Mouse (Mus musculus) induced T-regulatory cell, adult 2 months (primary cell): Measurements from ENCODE around the gene Tfap2d.
A peak's percentile ranks its signal among the peaks of the same experiment; 100 is the strongest.

Experiments used
- DNase-seq: peaks from one replicate; pipeline ENCODE4 v3.0.0-alpha.2; 2012; ENCODE audit warnings: low read depth

Gene Tfap2d

GRCm38 (mm10) chr1:19102631-19103030 lies at the start of gene Tfap2d:
Tfap2d (plus strand) TSS chr1:19103022.
- no peak for DNase-seq

- no peak for DNase-seq
Measured at GRCm38 (mm10) chr1:19056300-19056699, 46.5 kb upstream of the Tfap2d start.

GRCm38 (mm10) chr1:19056861-19057260 lies 46.0 kb upstream of the Tfap2d start:
- no peak for DNase-seq

GRCm38 (mm10) chr1:19088078-19088477 lies 14.7 kb upstream of the Tfap2d start:
- DNase-seq = no peak

GRCm38 (mm10) chr1:19096921-19097320 lies 5.9 kb upstream of the Tfap2d start:
- DNase-seq = no peak

GRCm38 (mm10) chr1:19103316-19103715 lies 494 bp downstream of the Tfap2d start:
- DNase-seq = no peak

- DNase-seq = no peak
Measured at GRCm38 (mm10) chr1:19103776-19104142, 937 bp downstream of the Tfap2d start.

GRCm38 (mm10) chr1:19104143-19104857 lies 1.5 kb downstream of the Tfap2d start:
- DNase-seq = no peak

GRCm38 (mm10) chr1:19106401-19106800 lies 3.6 kb downstream of the Tfap2d start:
- no peak for DNase-seq

- DNase-seq = no peak
Measured at GRCm38 (mm10) chr1:19106841-19107800, 4.3 kb downstream of the Tfap2d start.

- no peak for DNase-seq
Measured at GRCm38 (mm10) chr1:19107801-19108200, 5.0 kb downstream of the Tfap2d start.

- no peak for DNase-seq
Measured at GRCm38 (mm10) chr1:19109711-19110110, 6.9 kb downstream of the Tfap2d start.

GRCm38 (mm10) chr1:19110211-19110610 lies 7.4 kb downstream of the Tfap2d start:
- no peak for DNase-seq

- DNase-seq = no peak
Measured at GRCm38 (mm10) chr1:19111020-19111419, 8.2 kb downstream of the Tfap2d start.

GRCm38 (mm10) chr1:19178742-19179397 lies 76.0 kb downstream of the Tfap2d start:
- DNase-seq = peak; percentile 20

GRCm38 (mm10) chr1:19205649-19206048 lies 102.8 kb downstream of the Tfap2d start:
- peak; percentile 33 for DNase-seq

- DNase-seq = no peak
Measured at GRCm38 (mm10) chr1:19206194-19206593, 103.4 kb downstream of the Tfap2d start.

GRCm38 (mm10) chr1:19207611-19208010 lies 104.8 kb downstream of the Tfap2d start:
- no peak for DNase-seq

GRCm38 (mm10) chr1:19208641-19209358 lies 106.0 kb downstream of the Tfap2d start, which contains the start of gene Tfap2b:
Tfap2b (plus strand) TSS chr1:19208914.
- DNase-seq = no peak

GRCm38 (mm10) chr1:19209359-19209745 lies 106.5 kb downstream of the Tfap2d start:
- DNase-seq = no peak

- DNase-seq = no peak
Measured at GRCm38 (mm10) chr1:19209776-19210175, 107.0 kb downstream of the Tfap2d start.
